Comparison of ENCODE assay signal across 13 mouse cellular contexts in genomic region chr6:99097191-99097590, GRCm38 (mm10).
DNase-seq lines count a peak whose midpoint lies in the region; ATAC-seq lines count a peak whose summit lies in the region.
"Had no signal": no experiment of that assay in that cellular context is flagged by ENCODE, and none has a peak within 500 bp of the region (broad histone marks: within the 10 kb centered on the region; RNA-seq: fewer than 3 reads in every experiment).

No protein-coding gene starts in this region.

- H3K9me3 ChIP-seq in heart, embryonic 13.5 days = no peaks in the 10 kb centered on the region
- H3K9me3 ChIP-seq in lung, embryonic 15.5 days = no peaks in the 10 kb centered on the region
- no peaks in the 10 kb centered on the region for H3K9me3 ChIP-seq in stomach, embryonic 15.5 days
- H3K9me3 ChIP-seq: embryonic facial prominence, embryonic 12.5 days; megakaryocyte, embryonic 14.5 days; neural tube, embryonic 13.5 days had no signal

- no peak for ATAC-seq in heart, embryonic 13.5 days (ENCODE audit: extremely low read depth, insufficient number of reproducible peaks, low FRiP score, low TSS enrichment)
- ATAC-seq in lung, embryonic 15.5 days (ENCODE audit: borderline replicate concordance, extremely low read depth, low FRiP score, low TSS enrichment) = no peak
- no peak for ATAC-seq in stomach, embryonic 15.5 days (ENCODE audit: insufficient read depth, low FRiP score, low read depth)

- peak overlapping the region; percentile 70 for H3K4me2 ChIP-seq in heart, embryonic 13.5 days
- peak overlapping the region; percentile 66; the same call in 1 of the 2 replicates for H3K4me2 ChIP-seq in lung, embryonic 15.5 days
- 0 out of 2 replicates have a peak overlapping the region, but pooled peaks have one; percentile 50 for H3K4me2 ChIP-seq in stomach, embryonic 15.5 days
- H3K4me2 ChIP-seq: embryonic facial prominence, embryonic 12.5 days; neural tube, embryonic 13.5 days had no signal

- H3K27me3 ChIP-seq in heart, embryonic 13.5 days (replicated peaks) = no peaks in the 10 kb centered on the region
- H3K27me3 ChIP-seq in lung, embryonic 15.5 days = no peaks in the 10 kb centered on the region
- no peaks in the 10 kb centered on the region for H3K27me3 ChIP-seq in stomach, embryonic 15.5 days (replicated peaks)
- H3K27me3 ChIP-seq: embryonic facial prominence, embryonic 12.5 days; megakaryocyte, embryonic 14.5 days; neural tube, embryonic 13.5 days had no signal

- H3K27ac ChIP-seq in heart, embryonic 13.5 days (replicated peaks) = peak overlapping the region; percentile 97
- H3K27ac ChIP-seq in lung, embryonic 15.5 days = peak overlapping the region; percentile 88
- H3K27ac ChIP-seq in stomach, embryonic 15.5 days = peak overlapping the region; percentile 90
- H3K27ac ChIP-seq: embryonic facial prominence, embryonic 12.5 days; liver, embryonic 14.5 days; neural tube, embryonic 13.5 days had no signal

- no peaks in the 10 kb centered on the region for H3K36me3 ChIP-seq in heart, embryonic 13.5 days
- H3K36me3 ChIP-seq in lung, embryonic 15.5 days = no peaks in the 10 kb centered on the region
- no peaks in the 10 kb centered on the region for H3K36me3 ChIP-seq in stomach, embryonic 15.5 days
- H3K36me3 ChIP-seq: embryonic facial prominence, embryonic 12.5 days; neural tube, embryonic 13.5 days had no signal

- H3K4me3 ChIP-seq in heart, embryonic 13.5 days = no peak overlapping the region
- no peak overlapping the region for H3K4me3 ChIP-seq in lung, embryonic 15.5 days
- H3K4me3 ChIP-seq in stomach, embryonic 15.5 days (replicated peaks) = no peak overlapping the region
- H3K4me3 ChIP-seq: embryonic facial prominence, embryonic 12.5 days; megakaryocyte, embryonic 14.5 days; neural tube, embryonic 13.5 days had no signal

- peak overlapping the region; percentile 85 for H3K9ac ChIP-seq in heart, embryonic 13.5 days
- no peak overlapping the region for H3K9ac ChIP-seq in lung, embryonic 15.5 days
- no peak overlapping the region for H3K9ac ChIP-seq in stomach, embryonic 15.5 days
- H3K9ac ChIP-seq: embryonic facial prominence, embryonic 12.5 days; liver, embryonic 14.5 days; neural tube, embryonic 13.5 days had no signal

- peaks cover 76% of the 10 kb centered on the region for H3K4me1 ChIP-seq in heart, embryonic 13.5 days
- peaks cover 61% of the 10 kb centered on the region for H3K4me1 ChIP-seq in lung, embryonic 15.5 days
- H3K4me1 ChIP-seq in stomach, embryonic 15.5 days = peaks cover 21% of the 10 kb centered on the region; the same call in 1 of the 2 replicates

- no peak for DNase-seq in heart, adult 11 months
- no peak for DNase-seq in lung, postnatal 14 days
- peak; percentile 33 for DNase-seq in induced T-regulatory cell, adult 2 months (ENCODE audit: low read depth)
- no peak for DNase-seq in gastrocnemius, postnatal 14 days
- DNase-seq: cerebellum, adult 9-10 months; kidney, adult 18-20 months had no signal

- intact Hi-C loops in gastrocnemius, postnatal 14 days (cut with DNase I; ENCODE audit: low total_unique reads) = no loop called here

- 43% methylated on average over 7 of the region's 7 CpGs for WGBS in heart, embryonic 13.5 days
- WGBS in lung, embryonic 15.5 days = 25% methylated on average over 7 of the region's 7 CpGs
- WGBS in stomach, embryonic 15.5 days = 37% methylated on average over 7 of the region's 7 CpGs
